Mouse (Mus musculus) hindbrain, embryonic 15.5 days (tissue): ENCODE data around the gene Cfap161. TPM values are rescaled to one million over a fixed set of nuclear protein-coding genes. Genes with fewer than 3 reads are reported as not detected.

Source experiments
- ATAC-seq: fragments of 200-750 bp; cut with Nextera tagmentation; 2 replicates; pipeline ENCODE4 v1.8.0; 2017; ENCODE audit warnings: low read depth, moderate number of reproducible peaks, moderate TSS enrichment; ENCODE audit not compliant: low FRiP score
- H3K27ac ChIP-seq: fragments of 300-500 bp; sonication (generic); replicated peaks from 2 replicates; pipeline ENCODE4 v1.5.1; 2015; ENCODE audit warnings: mild to moderate bottlenecking, inconsistent platforms
- H3K27me3 ChIP-seq: fragments of 300-500 bp; sonication (generic); 2 replicates; pipeline ENCODE4 v1.6.1; 2015; ENCODE audit warnings: control low read depth, inconsistent platforms
- H3K36me3 ChIP-seq: fragments of 300-500 bp; sonication (generic); 2 replicates; pipeline ENCODE4 v1.6.1; 2015; ENCODE audit warnings: control low read depth, inconsistent platforms
- H3K4me1 ChIP-seq: fragments of 300-500 bp; sonication (generic); replicated peaks from 2 replicates; pipeline ENCODE4 v1.6.1; 2015; ENCODE audit warnings: control low read depth, inconsistent platforms
- H3K4me2 ChIP-seq: fragments of 300-500 bp; sonication (generic); 2 replicates; pipeline ENCODE4 v1.6.1; 2015; ENCODE audit warnings: moderate library complexity, mild to moderate bottlenecking, inconsistent platforms
- H3K4me3 ChIP-seq: fragments of 300-500 bp; sonication (generic); 2 replicates; pipeline ENCODE4 v1.5.1; 2015; ENCODE audit warnings: mild to moderate bottlenecking, inconsistent platforms
- H3K9ac ChIP-seq: fragments of 300-500 bp; sonication (generic); 2 replicates; pipeline ENCODE4 v1.6.1; 2015; ENCODE audit warnings: inconsistent platforms
- H3K9me3 ChIP-seq: fragments of 300-500 bp; sonication (generic); 2 replicates; pipeline ENCODE4 v1.6.1; 2016; ENCODE audit warnings: control low read depth, inconsistent platforms
- WGBS: fragments of 180-500 bp; shearing (Covaris S2); methylation state at CpG from one replicate; pipeline ENCODE4 v1.1.7; 2015; 5-methylcytosine and 5-hydroxymethylcytosine counted together
- polyA plus RNA-seq: library from polyadenylated mRNA; unstranded; fragments of >200 nt; fragmentation: Nextera tagmentation; extraction: Ambion mirVana; gene quantifications from 2 replicates; pipeline ENCODE4 v1.2.1, GENCODE M21; 2015

The Cfap161 gene
- polyA plus RNA-seq: 1.5 and 2.2 TPM in 2 replicates

DNA sequence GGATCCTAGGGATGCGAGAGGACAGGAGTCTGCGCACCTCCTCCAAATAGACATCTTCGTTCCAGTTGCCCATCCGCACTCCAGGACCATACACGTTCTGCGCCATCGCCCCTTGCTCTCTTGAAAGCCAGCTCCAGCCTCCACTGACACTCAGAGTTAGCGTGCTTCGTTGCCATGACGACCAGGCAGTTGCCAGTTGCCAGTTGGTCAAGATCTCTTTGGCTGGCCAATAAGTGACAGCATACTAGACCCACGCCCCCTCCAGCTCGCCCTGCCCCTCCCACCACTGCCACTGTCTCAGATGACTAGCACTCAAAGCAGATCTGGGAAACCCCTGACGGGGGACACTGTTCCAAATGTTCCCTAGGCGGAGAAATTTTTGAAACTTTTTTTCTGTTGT, at the start of gene Cfap161:
TSS of gene Cfap161 (minus strand) at position 176 of the 400 bp plus-strand sequence.
- ATAC-seq: peak; percentile 95
- H3K9ac ChIP-seq: no peak within 1 kb of the TSS
- peaks cover 5% of the 10 kb centered on the region; the same call in 1 of the 2 replicates for H3K4me1 ChIP-seq
- H3K27ac ChIP-seq: no peak within 1 kb of the TSS
- H3K27me3 ChIP-seq: no peaks in the 10 kb centered on the region
- 2% methylated on average over 14 of the region's 14 CpGs for WGBS
- H3K4me3 ChIP-seq: no peak within 1 kb of the TSS
- peak within 1 kb of the TSS; percentile 49 for H3K4me2 ChIP-seq
- H3K36me3 ChIP-seq: no peaks in the 10 kb centered on the region
- no peaks in the 10 kb centered on the region for H3K9me3 ChIP-seq

DNA sequence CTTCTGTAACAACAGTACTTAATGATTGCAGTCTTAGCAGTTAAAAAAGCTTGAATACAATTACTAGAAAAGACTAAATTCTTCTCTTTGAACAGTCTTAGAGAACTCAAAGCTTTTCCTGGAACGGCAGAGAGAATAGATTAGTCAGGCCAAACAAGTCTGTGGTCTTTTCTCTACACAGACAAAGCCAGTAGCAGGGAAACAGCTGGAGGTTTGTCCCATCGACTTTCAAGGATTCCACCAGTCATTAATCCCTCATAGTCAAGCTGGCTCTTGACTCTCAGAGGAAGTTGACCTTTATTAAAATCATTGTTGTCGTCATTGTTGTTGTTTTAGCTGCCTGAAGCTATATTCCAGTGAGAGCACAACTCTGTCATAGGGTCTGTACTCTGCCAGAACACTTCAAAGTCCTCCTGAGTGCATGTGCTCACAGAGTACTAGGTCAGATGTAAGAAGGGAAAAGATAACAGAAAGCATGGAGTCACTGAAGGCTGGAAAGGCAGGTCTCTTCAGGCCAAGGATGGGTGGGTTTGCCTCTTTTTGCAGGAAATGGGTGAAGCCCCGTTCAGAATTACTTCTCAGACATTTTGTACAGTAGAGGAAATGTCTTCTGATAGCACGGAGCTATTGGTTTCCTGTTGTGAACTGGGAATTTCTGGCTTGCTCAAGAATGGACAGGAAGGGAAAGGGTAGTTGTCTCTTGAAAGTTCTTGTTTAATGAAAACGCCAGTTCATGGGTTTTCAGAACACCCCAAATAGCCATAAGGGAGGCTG, 48.0 kb upstream of the Cfap161 start:
- 51% methylated on average over 6 of the region's 6 CpGs for WGBS
- ATAC-seq: no peak
- no peak overlapping the region for H3K9ac ChIP-seq
- no peaks in the 10 kb centered on the region for H3K9me3 ChIP-seq
- no peak overlapping the region for H3K27ac ChIP-seq
- no peak overlapping the region for H3K4me2 ChIP-seq
- no peaks in the 10 kb centered on the region for H3K36me3 ChIP-seq
- no peaks in the 10 kb centered on the region for H3K4me1 ChIP-seq
- H3K27me3 ChIP-seq: no peaks in the 10 kb centered on the region
- H3K4me3 ChIP-seq: no peak overlapping the region

DNA sequence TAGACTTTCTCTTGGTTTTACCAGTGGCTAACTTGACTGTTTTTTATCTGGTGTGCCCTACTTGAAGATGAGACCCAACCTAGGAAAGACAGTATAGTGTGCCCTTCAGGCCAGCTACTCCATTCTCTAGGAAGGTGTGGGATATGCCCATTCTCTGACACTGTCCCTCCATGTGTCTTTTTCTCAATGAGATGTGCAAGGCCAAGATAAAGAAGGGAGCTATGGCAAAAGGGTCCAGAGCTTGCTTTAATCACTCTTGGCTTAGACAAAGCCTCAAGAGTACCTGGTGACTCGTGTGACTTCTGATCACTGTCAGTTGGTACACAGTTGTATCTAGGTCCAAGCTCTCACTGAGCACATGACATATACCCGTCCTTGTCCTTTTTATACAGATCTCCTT, 45.4 kb upstream of the Cfap161 start:
- ATAC-seq: no peak
- Histone ChIP-seq H3K9me3 (no peaks in the 10 kb centered on the region), H3K27ac (no peak overlapping the region), H3K4me2 (no peak overlapping the region), H3K4me3 (no peak overlapping the region), H3K4me1 (no peaks in the 10 kb centered on the region), H3K9ac (no peak overlapping the region), H3K27me3 (no peaks in the 10 kb centered on the region), H3K36me3 (no peaks in the 10 kb centered on the region)
- WGBS: 82% methylated on average over 2 of the region's 2 CpGs

DNA sequence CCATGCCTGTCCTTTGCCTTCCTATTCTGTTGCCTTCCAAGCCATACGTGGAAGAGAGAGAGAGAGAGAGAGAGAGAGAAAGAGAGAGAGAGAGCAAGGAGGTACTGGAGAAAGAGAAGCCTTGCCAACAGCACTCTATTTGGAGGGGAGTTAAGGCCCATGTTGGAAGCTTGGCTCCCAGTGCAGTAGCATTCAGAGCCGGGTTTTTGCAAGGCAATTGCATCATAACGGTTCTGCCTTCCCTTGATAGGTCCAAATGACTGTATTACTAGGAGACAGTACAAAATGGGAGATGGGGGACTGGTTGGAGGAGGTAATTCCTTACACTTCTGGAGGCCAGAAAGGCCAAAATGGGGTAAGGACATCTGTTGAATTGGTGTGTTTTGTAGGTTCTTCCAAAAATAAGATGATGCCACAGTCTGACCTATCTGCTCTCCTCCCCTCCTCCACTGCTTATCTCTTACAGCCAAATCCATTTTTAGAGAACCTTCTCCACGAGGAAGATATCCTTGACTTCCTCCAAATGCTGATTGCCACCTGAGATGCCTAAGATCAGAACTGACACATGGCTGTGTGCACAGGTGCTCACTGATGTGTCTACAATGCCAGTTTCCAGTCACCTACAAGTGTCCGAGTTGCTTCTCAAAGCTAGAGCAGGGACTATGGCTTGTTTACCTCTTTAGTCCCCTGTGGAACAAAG, 44.0 kb upstream of the Cfap161 start:
- H3K4me1 ChIP-seq: no peaks in the 10 kb centered on the region
- H3K27ac ChIP-seq: no peak overlapping the region
- no peaks in the 10 kb centered on the region for H3K36me3 ChIP-seq
- H3K27me3 ChIP-seq: no peaks in the 10 kb centered on the region
- no peak overlapping the region for H3K4me3 ChIP-seq
- H3K9ac ChIP-seq: no peak overlapping the region
- 84% methylated on average over 5 of the region's 5 CpGs for WGBS
- H3K9me3 ChIP-seq: no peaks in the 10 kb centered on the region
- no peak for ATAC-seq
- no peak overlapping the region for H3K4me2 ChIP-seq

DNA sequence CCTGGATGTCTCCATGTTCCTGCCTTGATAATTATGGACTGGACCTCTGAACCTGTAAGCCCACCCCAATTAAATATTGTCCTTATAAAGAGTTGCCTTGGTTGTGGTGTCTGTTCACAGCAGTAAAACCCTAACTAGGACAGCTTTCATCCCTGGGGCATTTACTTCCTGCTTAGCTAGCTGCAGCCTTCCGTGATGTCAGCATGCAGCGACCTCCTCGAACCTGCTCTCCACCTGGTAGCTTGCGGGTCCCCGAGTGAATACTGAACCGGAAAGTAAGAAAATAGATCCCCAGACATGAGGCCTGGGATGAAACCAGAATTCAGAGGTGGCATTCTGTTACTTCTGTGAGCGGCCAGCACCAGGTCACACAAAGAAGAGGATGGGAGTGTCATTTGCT, 34.7 kb upstream of the Cfap161 start:
- H3K9ac ChIP-seq: no peak overlapping the region
- no peak for ATAC-seq
- no peak overlapping the region for H3K4me3 ChIP-seq
- H3K27me3 ChIP-seq: no peaks in the 10 kb centered on the region
- H3K4me1 ChIP-seq: no peaks in the 10 kb centered on the region
- H3K9me3 ChIP-seq: no peaks in the 10 kb centered on the region
- 88% methylated on average over 7 of the region's 7 CpGs for WGBS
- H3K4me2 ChIP-seq: no peak overlapping the region
- no peaks in the 10 kb centered on the region for H3K36me3 ChIP-seq
- no peak overlapping the region for H3K27ac ChIP-seq

DNA sequence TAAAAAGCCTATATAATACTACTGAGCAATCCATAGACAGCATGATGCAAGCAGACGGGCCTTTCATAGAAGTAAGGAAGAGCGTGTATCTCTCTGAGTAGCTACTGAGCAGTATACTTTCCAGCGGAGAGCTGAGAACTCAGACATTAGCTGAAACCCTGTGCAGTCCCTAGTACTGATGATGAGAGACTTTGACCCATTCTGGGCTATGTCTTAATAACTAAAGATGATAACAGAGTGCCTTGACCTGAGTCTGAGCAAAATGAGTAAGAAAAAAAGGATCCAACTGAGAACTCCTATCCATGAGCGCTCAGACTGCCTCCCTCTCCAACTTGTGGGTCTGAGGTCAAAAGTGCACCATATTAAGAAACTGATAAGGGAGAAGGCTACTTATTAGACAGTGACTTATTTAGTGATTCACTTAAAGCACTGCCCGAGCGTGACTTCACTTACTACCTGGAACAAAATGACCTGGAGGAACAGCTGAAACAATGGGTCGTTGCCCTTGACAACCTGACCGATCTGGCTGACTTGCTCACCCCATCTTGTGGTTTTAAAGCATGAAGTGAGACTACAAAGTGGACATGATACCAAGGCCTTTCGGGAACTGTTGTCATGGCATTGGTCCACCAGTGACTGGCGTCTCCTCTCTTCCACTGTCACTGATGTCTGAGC, 32.9 kb upstream of the Cfap161 start:
- no peak overlapping the region for H3K4me3 ChIP-seq
- no peaks in the 10 kb centered on the region for H3K4me1 ChIP-seq
- no peak overlapping the region for H3K4me2 ChIP-seq
- WGBS: 64% methylated on average over 10 of the region's 10 CpGs
- no peaks in the 10 kb centered on the region for H3K9me3 ChIP-seq
- no peaks in the 10 kb centered on the region for H3K36me3 ChIP-seq
- H3K27me3 ChIP-seq: no peaks in the 10 kb centered on the region
- H3K27ac ChIP-seq: no peak overlapping the region
- ATAC-seq: no peak
- H3K9ac ChIP-seq: no peak overlapping the region

DNA sequence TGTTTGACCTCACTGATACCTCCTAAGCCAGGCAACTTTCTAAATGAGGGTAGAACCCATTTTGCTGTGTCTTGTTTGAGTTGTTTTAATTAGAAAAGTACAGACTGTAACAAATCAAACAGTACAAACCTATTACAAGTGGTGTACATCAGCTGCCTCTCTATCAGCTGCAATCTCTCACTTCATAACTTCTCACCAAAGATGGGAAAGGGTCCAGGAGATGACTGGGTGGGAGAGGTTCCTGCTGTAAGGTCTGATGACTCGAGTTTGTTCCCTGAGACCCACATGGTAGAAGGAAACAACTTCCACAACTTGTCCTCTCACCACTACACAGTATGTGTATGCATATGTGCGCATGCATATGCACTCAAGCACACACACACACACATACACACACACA, 32.1 kb upstream of the Cfap161 start:
- Histone ChIP-seq H3K9me3 (no peaks in the 10 kb centered on the region), H3K9ac (no peak overlapping the region), H3K4me3 (no peak overlapping the region), H3K36me3 (no peaks in the 10 kb centered on the region), H3K4me2 (no peak overlapping the region), H3K27ac (no peak overlapping the region), H3K27me3 (no peaks in the 10 kb centered on the region), H3K4me1 (no peaks in the 10 kb centered on the region)
- 86% methylated on average over 2 of the region's 2 CpGs for WGBS
- no peak for ATAC-seq

DNA sequence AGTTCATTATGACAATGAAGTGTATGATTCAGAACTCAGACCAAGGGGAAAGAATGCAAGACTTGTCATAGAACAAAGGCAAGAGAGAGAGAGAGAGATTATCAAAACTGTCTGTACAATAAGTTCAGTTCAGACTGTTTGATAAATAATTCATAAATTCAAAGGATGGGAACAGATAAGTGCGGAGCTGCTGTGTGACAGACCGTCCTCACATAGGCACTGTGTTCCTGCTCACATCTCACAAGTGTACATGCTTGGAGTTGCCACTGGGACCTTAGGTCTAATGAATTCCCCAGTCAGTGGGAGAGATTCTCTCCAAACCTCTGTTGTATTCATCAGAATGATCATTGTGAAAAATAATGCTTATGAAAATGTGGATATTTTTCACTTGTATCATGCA, 27.3 kb upstream of the Cfap161 start:
- no peaks in the 10 kb centered on the region for H3K4me1 ChIP-seq
- no peak overlapping the region for H3K27ac ChIP-seq
- ATAC-seq: no peak
- H3K4me3 ChIP-seq: no peak overlapping the region
- WGBS: 85% methylated on average over 2 of the region's 2 CpGs
- no peak overlapping the region for H3K9ac ChIP-seq
- H3K9me3 ChIP-seq: no peaks in the 10 kb centered on the region
- H3K4me2 ChIP-seq: no peak overlapping the region
- H3K27me3 ChIP-seq: no peaks in the 10 kb centered on the region
- H3K36me3 ChIP-seq: no peaks in the 10 kb centered on the region

DNA sequence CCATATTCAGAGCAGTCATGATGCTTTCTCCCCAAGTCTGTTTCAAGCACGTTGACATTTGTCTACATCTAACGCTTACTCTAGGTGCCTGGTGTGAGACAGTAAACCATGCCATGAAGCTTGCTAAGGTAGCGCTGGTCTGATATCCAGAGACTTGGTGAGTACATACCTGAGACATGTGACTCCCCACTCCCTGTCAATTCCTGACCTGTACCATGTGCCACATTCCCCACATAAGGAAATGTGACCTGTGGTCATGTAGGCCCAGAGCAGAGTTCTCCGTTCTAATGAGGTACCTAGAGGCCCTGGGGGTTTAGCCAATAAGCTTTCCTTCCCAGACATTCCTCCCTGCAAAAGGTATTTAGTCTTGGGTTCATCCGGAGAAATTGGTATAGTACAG, 22.2 kb upstream of the Cfap161 start:
- no peak overlapping the region for H3K27ac ChIP-seq
- H3K4me2 ChIP-seq: no peak overlapping the region
- 95% methylated on average over 5 of the region's 5 CpGs for WGBS
- no peak overlapping the region for H3K4me3 ChIP-seq
- no peaks in the 10 kb centered on the region for H3K36me3 ChIP-seq
- ATAC-seq: no peak
- H3K4me1 ChIP-seq: no peaks in the 10 kb centered on the region
- H3K27me3 ChIP-seq: no peaks in the 10 kb centered on the region
- no peak overlapping the region for H3K9ac ChIP-seq
- H3K9me3 ChIP-seq: no peaks in the 10 kb centered on the region

DNA sequence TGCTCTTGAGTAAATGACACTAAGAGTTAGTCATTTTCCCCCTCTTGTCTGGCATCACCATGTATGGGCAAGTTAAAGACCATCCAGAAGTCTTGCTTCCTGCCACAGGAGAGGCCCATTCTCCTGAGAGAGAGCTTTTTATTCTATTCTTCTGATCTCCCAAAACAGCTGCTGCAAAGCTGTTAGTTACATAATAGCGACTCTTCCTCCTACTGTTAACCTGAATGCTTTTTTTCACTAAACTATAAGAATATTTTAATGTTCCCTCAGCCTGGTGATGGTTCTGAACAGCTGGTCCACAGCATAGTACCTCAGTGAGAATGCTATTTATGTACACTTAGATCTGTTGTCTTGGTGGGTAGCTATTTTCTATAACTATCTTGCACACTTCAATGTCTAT, 21.0 kb upstream of the Cfap161 start:
- no peak overlapping the region for H3K4me2 ChIP-seq
- WGBS: 85% methylated on average over 1 of the region's 1 CpGs
- no peak for ATAC-seq
- no peaks in the 10 kb centered on the region for H3K4me1 ChIP-seq
- H3K4me3 ChIP-seq: no peak overlapping the region
- no peaks in the 10 kb centered on the region for H3K9me3 ChIP-seq
- H3K27me3 ChIP-seq: no peaks in the 10 kb centered on the region
- no peak overlapping the region for H3K27ac ChIP-seq
- no peak overlapping the region for H3K9ac ChIP-seq
- no peaks in the 10 kb centered on the region for H3K36me3 ChIP-seq

DNA sequence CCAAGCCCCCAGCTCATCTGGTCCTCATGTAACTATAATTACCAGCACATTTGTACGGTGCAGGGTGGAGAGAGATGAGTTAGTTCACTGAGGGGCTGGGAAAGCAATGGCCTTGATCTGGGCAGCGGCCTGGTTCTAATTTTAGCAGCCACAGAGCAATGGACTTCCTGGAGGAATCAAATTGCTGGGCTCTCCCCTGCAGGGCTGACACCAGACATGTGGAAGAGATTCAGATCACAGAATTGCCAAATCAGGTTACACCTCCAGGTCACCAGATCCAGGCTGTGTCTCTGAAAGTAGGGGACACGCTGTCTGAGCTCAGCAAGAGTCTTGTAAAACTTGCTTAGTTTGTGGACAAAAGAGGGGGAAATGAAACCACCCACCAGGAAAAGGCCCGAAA, 19.3 kb upstream of the Cfap161 start:
- Histone ChIP-seq H3K4me3 (no peak overlapping the region), H3K27ac (peak overlapping the region; percentile 1; the same call in 1 of the 2 replicates), H3K27me3 (no peaks in the 10 kb centered on the region), H3K36me3 (no peaks in the 10 kb centered on the region), H3K4me2 (no peak overlapping the region), H3K9me3 (no peaks in the 10 kb centered on the region), H3K9ac (no peak overlapping the region), H3K4me1 (peaks cover 12% of the 10 kb centered on the region)
- WGBS: 18% methylated on average over 4 of the region's 4 CpGs
- ATAC-seq: no peak

DNA sequence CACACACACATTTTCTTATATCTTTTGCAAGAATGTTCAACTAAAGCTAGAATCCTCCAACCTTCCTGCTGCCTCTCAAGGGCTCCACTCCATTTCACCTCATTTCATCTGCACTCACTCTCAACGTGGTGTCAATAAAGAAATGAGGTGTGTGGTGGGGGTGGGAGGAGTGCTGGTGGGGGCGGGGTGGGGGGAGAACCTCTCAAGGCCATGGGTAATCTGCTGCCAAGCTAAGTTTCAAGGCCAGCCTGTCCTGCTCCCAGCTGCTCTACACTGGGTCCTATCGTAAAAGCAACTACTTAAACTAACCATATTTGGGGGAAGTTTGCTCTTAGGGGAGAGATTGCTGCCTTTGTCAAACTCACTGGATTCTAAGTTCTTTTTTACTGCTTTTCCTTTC, 18.8 kb upstream of the Cfap161 start:
- Histone ChIP-seq H3K36me3 (no peaks in the 10 kb centered on the region), H3K9me3 (no peaks in the 10 kb centered on the region), H3K27me3 (no peaks in the 10 kb centered on the region), H3K4me1 (peaks cover 13% of the 10 kb centered on the region), H3K4me3 (no peak overlapping the region), H3K4me2 (no peak overlapping the region), H3K27ac (no peak overlapping the region), H3K9ac (no peak overlapping the region)
- ATAC-seq: no peak
- 21% methylated on average over 3 of the region's 3 CpGs for WGBS
